Mouse (Mus musculus): ENCODE data around the gene Mgat4d. TPM values are rescaled to one million over a fixed set of nuclear protein-coding genes. Genes with fewer than 3 reads are reported as not detected.
A peak's percentile ranks its signal among the peaks of the same experiment; 100 is the strongest.

The Mgat4d gene
- total RNA-seq, 2 experiments from 2014 or later, result not detected

DNA sequence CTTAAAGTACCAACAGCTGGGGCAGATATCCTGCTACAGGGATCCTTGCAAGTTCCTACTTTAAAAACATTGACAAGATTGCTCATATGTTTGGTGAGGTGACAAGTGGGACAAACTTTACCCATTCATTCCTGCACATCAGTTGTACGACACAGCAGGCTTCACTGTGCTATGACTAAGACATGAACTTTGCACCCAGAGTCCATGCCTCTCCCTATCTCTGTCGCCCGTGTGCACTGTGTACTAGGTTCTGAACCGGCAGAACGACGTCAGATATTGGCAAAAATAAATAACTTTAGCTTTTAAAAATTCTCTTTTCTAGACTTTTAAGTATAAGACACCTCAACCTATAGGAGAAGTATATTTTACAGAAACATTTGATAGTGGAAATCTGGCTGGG lies 48.4 kb downstream of the Mgat4d start:
- no peak for TF ChIP-seq CTCF (IDR thresholded peaks at IDR 0.05)
- DNase-seq (ENCODE audit: extremely low spot score in 1 of 2, low spot score in 2 of 2), result no peak
- intact Hi-C loops (cut with DNase I), result no loop called here
- no peak overlapping the region for H3K27ac ChIP-seq
- H3K4me3 ChIP-seq, result no peak overlapping the region

DNA sequence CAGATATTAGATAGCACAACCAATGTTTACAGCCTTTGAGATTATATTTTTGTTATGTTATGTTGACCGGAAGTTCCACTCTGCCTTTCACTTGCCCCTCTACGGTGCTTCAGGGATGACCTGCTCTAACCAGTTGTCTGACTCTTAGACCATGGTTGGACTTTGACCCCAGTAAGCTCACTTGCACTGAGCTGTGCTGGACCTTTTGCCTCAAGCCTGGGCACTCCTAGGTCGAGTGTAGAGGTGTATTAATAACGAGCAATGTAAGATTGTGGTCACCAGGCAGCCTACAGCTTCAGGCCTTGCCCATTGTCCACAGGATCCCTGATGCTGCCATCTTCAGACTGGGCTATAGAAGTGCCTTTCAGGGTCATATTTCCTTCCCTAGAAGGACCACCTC lies 49.5 kb downstream of the Mgat4d start:
- Histone ChIP-seq H3K27ac (no peak overlapping the region), H3K4me3 (no peak overlapping the region)
- intact Hi-C loops (cut with DNase I), result no loop called here
- no peak for DNase-seq (ENCODE audit: extremely low spot score in 1 of 2, low spot score in 2 of 2)
- no peak for TF ChIP-seq CTCF (IDR thresholded peaks at IDR 0.05)

DNA sequence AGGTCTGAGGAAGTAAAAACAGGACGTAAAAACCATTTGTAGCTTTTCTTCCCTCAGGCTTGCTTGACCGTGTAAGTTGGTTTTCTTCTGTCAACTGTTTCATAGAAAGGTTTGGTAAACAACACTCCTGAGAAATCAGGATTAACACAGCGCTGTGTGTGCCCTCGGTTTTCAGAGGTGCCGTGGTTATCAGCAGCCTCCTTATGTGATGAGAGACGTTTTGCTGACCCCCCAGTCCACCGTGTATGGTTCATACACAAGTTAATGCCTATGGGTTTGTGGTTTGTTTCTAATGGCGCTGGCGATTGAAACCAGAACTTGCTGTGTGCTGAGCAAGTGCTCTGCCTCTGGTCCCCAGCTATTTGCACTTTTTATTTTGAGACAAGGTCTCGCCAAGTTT lies 57.3 kb downstream of the Mgat4d start:
- intact Hi-C loops (cut with DNase I), result loop anchor here (5.0 kb wide), 1 partner anchor 143 kb away; no protein-coding TSS in a partner anchor
- no peak overlapping the region for H3K27ac ChIP-seq
- no peak overlapping the region for H3K4me3 ChIP-seq
- no peak for TF ChIP-seq CTCF (IDR thresholded peaks at IDR 0.05)
- DNase-seq (ENCODE audit: extremely low spot score in 1 of 2, low spot score in 2 of 2), result no peak

DNA sequence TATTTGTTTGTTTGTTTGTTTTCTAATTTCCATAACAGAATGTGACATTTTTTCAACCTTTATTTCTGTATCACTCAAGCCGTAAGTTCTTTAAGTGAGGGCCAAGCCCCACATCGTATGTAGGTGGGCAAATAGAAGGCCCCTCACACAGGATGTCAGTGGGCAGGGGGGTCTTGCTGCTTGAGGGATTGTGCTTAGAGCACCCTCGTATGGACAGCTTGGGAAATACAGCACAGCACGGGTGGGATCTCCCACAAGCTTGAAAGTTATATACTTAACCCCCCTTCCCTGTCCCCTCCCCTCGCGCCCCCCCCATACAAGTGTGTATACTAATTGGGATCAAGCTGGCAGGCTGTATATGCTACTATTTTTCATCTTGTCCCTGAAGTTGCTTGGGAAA lies 58.6 kb downstream of the Mgat4d start:
- Histone ChIP-seq H3K27ac (no peak overlapping the region), H3K4me3 (no peak overlapping the region)
- no peak for DNase-seq (ENCODE audit: extremely low spot score in 1 of 2, low spot score in 2 of 2)
- intact Hi-C loops (cut with DNase I), result loop anchor here (5.0 kb wide), 1 partner anchor 145 kb away; no protein-coding TSS in a partner anchor
- peak; percentile 38 for TF ChIP-seq CTCF (IDR thresholded peaks at IDR 0.05)

DNA sequence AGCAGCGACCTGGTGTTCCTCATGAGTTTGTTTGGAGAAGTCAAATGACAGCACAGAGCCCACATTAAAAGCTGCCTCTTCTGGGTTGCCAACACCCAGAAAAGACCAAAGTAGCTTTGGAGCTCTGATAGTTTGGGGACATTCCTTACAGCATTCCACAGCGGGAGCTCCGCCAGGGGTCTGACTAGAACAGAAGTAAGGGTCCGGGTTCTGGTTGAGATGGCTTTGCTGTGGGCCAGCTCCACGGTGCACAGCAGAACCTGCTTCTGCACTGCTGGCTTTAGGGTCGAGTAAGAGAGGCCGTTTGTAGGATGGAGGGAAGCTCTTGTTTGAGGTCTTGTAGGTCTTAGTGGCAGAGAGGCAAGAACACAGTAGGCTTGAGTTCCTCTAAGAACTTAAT lies 60.2 kb downstream of the Mgat4d start:
- intact Hi-C loops (cut with DNase I), result loop anchor here (5.0 kb wide), 1 partner anchor 146 kb away; no protein-coding TSS in a partner anchor
- no peak overlapping the region for H3K4me3 ChIP-seq
- no peak for DNase-seq (ENCODE audit: extremely low spot score in 1 of 2, low spot score in 2 of 2)
- no peak for TF ChIP-seq CTCF (IDR thresholded peaks at IDR 0.05)
- no peak overlapping the region for H3K27ac ChIP-seq

DNA sequence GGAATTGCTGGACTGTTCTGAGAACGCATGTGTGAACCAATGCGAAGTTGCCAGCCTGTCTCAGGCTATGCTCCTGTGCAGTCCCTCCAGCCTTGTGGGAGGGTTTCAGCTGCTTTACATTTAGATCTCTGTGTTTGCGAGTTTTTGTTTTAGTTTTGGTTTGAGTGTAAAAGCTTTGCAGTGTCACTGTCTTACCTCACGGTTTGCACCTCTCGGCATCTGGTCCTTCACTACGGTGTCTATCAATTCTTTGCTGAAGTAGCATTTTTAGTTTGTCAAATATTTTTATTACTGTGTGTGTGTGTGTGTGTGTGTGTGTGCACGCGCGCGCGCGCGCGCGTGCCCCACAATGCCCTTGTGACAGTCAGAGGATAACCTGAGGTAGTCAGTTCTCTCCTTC lies 68.6 kb downstream of the Mgat4d start:
- TF ChIP-seq CTCF (IDR thresholded peaks at IDR 0.05), result no peak
- intact Hi-C loops (cut with DNase I), result no loop called here
- no peak for DNase-seq (ENCODE audit: extremely low spot score in 1 of 2, low spot score in 2 of 2)
- H3K27ac ChIP-seq, result no peak overlapping the region
- H3K4me3 ChIP-seq, result no peak overlapping the region

DNA sequence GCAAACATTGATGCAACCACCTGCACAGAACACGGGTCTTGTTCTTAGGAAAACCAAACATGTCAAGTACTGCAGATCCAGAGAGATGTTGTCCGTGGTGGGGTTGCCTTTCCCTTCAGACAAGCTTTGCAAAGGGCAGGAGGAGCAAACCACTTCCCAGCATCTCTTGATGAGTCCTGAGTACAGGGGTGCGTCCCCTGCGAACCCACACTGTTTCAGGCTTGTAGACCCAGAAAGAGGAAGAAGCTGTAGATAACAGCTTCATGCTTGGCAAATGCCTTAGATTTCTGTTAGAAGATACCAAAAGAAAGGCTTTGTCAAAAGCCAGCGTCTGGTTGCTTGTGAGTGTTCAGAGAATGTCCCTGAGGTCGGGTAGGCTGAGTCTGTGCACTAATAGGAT lies 69.7 kb downstream of the Mgat4d start:
- Histone ChIP-seq H3K4me3 (no peak overlapping the region), H3K27ac (no peak overlapping the region)
- no peak for DNase-seq (ENCODE audit: extremely low spot score in 1 of 2, low spot score in 2 of 2)
- intact Hi-C loops (cut with DNase I), result no loop called here
- no peak for TF ChIP-seq CTCF (IDR thresholded peaks at IDR 0.05)

DNA sequence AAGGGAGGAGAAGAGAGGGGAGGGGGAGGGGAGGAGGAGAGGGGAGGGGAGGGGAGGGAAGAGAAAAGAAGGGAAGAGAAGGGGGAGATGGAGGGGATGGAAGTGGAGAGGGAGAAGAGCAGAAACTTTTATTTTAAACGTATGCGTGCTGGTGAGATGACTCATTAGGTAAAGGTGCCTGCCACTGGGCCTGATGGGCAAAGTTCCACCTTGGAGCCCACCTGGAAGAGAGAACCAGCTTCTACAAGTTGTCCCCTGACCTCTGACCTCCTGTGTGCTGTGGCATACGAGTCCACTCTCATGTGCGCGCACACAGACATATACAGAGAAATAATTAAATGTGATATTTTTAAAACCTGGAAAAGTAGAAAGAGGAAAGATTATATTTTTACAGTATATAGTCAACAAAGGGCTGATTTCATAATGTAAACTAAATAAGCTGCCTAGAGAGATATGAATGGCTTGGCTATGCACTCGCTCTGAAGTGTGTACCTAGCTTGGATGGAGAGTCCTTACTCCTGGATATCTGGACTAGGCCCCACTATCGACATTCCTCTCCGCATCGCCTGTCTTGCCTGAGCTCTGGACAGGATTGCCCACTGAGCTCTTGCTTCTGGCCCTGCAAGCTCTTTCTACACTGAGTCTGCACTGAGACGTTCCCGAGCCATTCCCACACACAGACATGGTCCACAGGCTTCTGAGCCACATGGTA lies 70.7 kb downstream of the Mgat4d start:
- DNase-seq (ENCODE audit: extremely low spot score in 1 of 2, low spot score in 2 of 2), result no peak
- no peak for TF ChIP-seq CTCF (IDR thresholded peaks at IDR 0.05)
- intact Hi-C loops (cut with DNase I), result no loop called here
- H3K27ac ChIP-seq, result no peak overlapping the region
- no peak overlapping the region for H3K4me3 ChIP-seq

DNA sequence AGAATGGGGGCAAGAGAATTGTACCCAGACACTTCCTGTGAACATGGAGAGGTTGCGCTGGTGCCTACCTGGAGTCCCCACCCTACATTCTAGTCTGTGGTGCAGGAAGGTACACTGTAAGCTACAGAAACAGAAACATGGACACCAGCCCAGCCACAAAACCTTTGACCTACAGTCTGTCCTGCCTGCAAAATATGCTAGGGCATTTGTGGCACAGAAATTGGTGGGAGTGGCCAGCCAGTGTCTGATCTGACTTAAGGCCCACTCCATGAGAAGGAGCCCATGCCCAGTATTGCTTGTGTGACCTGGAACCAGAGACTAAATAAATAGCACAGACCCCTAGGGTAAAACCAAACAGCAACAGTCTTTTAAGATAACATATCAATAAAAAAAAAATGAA lies 73.1 kb downstream of the Mgat4d start:
- TF ChIP-seq CTCF (IDR thresholded peaks at IDR 0.05), result no peak
- no peak overlapping the region for H3K27ac ChIP-seq
- DNase-seq (ENCODE audit: extremely low spot score in 1 of 2, low spot score in 2 of 2), result no peak
- intact Hi-C loops (cut with DNase I), result no loop called here
- no peak overlapping the region for H3K4me3 ChIP-seq

DNA sequence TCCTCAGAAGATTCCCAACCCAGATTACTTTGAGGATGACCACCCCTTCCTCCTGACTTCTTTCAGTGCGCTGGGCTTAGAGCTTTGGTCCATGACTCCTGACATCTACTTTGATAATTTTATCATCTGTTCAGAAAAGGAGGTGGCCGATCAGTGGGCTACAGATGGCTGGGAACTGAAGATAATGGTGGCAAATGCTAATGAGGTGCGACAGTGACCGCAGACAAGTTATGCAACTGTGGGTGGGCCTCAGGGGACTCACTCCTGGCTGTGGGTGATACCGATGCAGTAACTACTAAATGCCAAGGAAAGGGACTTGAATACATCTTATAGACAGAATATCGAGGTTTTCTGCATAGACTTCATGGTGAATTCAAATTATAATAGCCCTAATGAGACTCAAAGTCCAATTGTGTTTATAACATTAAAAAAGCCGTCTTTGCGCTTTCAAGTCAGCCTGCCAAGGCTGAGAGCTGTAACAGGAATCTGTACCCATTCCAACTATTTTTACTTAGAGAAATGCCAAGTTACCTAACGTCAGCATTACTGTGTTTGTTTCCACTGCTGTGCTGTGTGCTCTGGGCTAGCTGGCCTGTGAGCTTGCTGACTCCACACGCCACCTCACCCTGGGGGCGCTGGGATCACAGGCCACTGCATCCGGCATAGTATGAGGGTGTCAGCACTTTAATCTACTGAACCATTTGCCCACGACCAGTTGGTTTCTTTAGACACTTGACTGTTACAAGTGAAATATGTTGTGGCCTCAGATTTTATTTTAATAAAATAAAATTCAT lies 75.0 kb downstream of the Mgat4d start:
- Histone ChIP-seq H3K27ac (no peak overlapping the region), H3K4me3 (no peak overlapping the region)
- DNase-seq (ENCODE audit: extremely low spot score in 1 of 2, low spot score in 2 of 2), result no peak
- TF ChIP-seq CTCF (IDR thresholded peaks at IDR 0.05), result no peak
- intact Hi-C loops (cut with DNase I), result no loop called here

DNA sequence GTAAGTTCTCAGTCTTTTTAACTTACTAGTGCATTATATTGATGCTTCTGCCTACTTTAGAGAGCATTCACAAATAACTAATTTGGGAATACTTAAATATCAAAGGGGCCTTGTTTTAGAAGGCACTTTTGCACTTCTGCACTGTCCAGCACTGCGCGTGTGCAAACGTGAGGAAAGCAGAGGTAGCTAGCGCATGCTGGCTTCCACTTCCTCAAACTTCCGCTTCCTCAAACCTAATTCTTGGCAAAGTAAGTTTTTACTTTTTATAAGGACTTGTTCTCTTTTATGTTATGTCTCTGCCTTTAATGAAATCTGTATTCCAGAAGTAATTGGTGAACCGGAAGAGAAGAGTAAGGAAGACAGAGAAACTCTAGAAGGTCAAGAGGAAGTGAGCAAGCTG lies 76.9 kb downstream of the Mgat4d start:
- H3K27ac ChIP-seq, result no peak overlapping the region
- intact Hi-C loops (cut with DNase I), result no loop called here
- no peak for TF ChIP-seq CTCF (IDR thresholded peaks at IDR 0.05)
- DNase-seq (ENCODE audit: extremely low spot score in 1 of 2, low spot score in 2 of 2), result no peak
- H3K4me3 ChIP-seq, result no peak overlapping the region

DNA sequence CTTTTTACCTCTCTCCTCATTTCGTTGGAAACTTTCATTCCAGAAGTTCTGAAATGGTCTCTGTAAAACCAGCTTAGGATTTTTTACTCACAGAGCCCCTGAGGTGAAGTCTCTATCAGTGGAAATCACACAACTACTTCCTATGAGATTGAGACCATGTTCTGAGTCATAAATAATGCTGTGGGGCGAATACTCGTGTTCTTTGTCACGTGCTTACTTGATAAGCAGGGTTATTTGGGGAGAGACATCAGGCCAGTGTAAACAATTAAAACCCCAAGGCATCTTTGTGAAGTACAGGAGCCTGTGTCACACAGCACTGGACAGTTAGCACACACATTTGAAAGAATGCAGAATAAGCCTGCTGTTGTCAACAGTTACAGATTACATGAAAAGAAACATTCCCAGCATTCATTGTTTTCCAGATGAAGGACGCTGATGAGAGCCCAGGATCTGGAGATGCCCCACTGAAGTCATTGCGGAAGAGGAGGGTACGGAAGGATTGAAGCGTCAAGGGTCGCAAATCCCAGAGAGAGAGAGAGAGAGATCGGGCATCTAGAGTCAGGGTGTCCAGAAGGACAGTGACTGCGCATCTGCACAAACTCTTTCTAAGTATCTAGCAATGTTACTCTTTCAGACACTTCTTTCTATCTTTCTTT lies 78.0 kb downstream of the Mgat4d start:
- DNase-seq (ENCODE audit: extremely low spot score in 1 of 2, low spot score in 2 of 2), result no peak
- no peak overlapping the region for H3K4me3 ChIP-seq
- intact Hi-C loops (cut with DNase I), result no loop called here
- no peak overlapping the region for H3K27ac ChIP-seq
- no peak for TF ChIP-seq CTCF (IDR thresholded peaks at IDR 0.05)

Data from left cerebral cortex, adult 2 months (tissue).